In genomic region chr4:138000682-138001081, GRCm38 (mm10) we compare ENCODE assay signal across 9 mouse cellular contexts. TPM values are rescaled to one million over a fixed set of nuclear protein-coding genes. Genes with fewer than 3 reads are reported as not detected.
A peak's percentile ranks its signal among the peaks of the same experiment; 100 is the strongest.
DNase-seq lines count a peak whose midpoint lies in the region; ATAC-seq and TF ChIP-seq lines count a peak whose summit lies in the region.
"Had no signal": no experiment of that assay in that cellular context is flagged by ENCODE, and none has a peak within 500 bp of the region (broad histone marks: within the 10 kb centered on the region; RNA-seq: fewer than 3 reads in every experiment).

No protein-coding gene starts in this region.

- no peak overlapping the region for H3K9ac ChIP-seq in heart, embryonic 15.5 days
- H3K9ac ChIP-seq: lung, embryonic 15.5 days had no signal

- no peak for TF ChIP-seq CTCF in cerebellum, adult 2 months (IDR thresholded peaks at IDR 0.05; ENCODE audit: borderline replicate concordance, insufficient read depth, low read depth, low read length)

- H3K27ac ChIP-seq in cerebellum, adult 2 months (ENCODE audit: insufficient read depth, low read length): no peak overlapping the region
- H3K27ac ChIP-seq in heart, embryonic 15.5 days: peak overlapping the region; percentile 64
- H3K27ac ChIP-seq: lung, embryonic 15.5 days had no signal

- peak; percentile 52 to 74 for DNase-seq in cerebellum, adult 2 months
- peak; percentile 53 for DNase-seq in right cerebral cortex, postnatal 14 days
- DNase-seq in right cerebral cortex, adult 18-20 months: no peak
- DNase-seq in testis, postnatal 10 days (ENCODE audit: low spot score): peak; percentile 60
- DNase-seq in spleen, postnatal 14 days (ENCODE audit: low spot score in 2 of 2): no peak
- no peak for DNase-seq in left cerebral cortex, adult 9 months (ENCODE audit: low spot score in 2 of 2)

- no peak overlapping the region for H3K4me3 ChIP-seq in cerebellum, adult 2 months (replicated peaks; ENCODE audit: insufficient read depth, low read depth, low read length)
- no peak overlapping the region for H3K4me3 ChIP-seq in heart, embryonic 15.5 days
- H3K4me3 ChIP-seq: lung, embryonic 15.5 days had no signal

- ATAC-seq in cerebellum, adult (ENCODE audit: insufficient number of reproducible peaks, low FRiP score, low TSS enrichment): no peak
- no peak for ATAC-seq in heart, embryonic 15.5 days (replicated peaks; ENCODE audit: insufficient number of reproducible peaks, insufficient read depth, low FRiP score, low read depth)

- peaks cover 20% of the 10 kb centered on the region for H3K4me1 ChIP-seq in cerebellum, adult 2 months (ENCODE audit: control insufficient read depth, insufficient read depth, low read length)
- H3K4me1 ChIP-seq in heart, embryonic 15.5 days (replicated peaks): peaks cover 20% of the 10 kb centered on the region

- H3K4me2 ChIP-seq in heart, embryonic 15.5 days: peak overlapping the region; percentile 19
- H3K4me2 ChIP-seq: lung, embryonic 15.5 days had no signal

- TF ChIP-seq POLR2A in cerebellum, adult 2 months (IDR thresholded peaks at IDR 0.05; ENCODE audit: borderline replicate concordance, insufficient read depth, low read length): no peak

- no peaks in the 10 kb centered on the region for H3K9me3 ChIP-seq in heart, embryonic 15.5 days (replicated peaks)
- H3K9me3 ChIP-seq: lung, embryonic 15.5 days had no signal

- H3K36me3 ChIP-seq in heart, embryonic 15.5 days: peaks cover 16% of the 10 kb centered on the region

- WGBS in cerebellum, adult 2 months: 7% methylated on average over 7 of the region's 7 CpGs
- 14% methylated on average over 7 of the region's 7 CpGs for WGBS in heart, embryonic 15.5 days

- no peaks in the 10 kb centered on the region for H3K27me3 ChIP-seq in cerebellum, adult 2 months (ENCODE audit: control insufficient read depth, insufficient read depth, low read length)
- H3K27me3 ChIP-seq in heart, embryonic 15.5 days: no peaks in the 10 kb centered on the region
- H3K27me3 ChIP-seq: lung, embryonic 15.5 days had no signal

RNA-seq across cellular contexts. Expression of gene Eif4g3, which starts 7.9 kb away (rescaled TPM):
- 156 and 160 TPM in 2 replicates for polyA plus RNA-seq in cerebellum, adult 2 months (2012; rRNA removed)
- 17.2 and 20.5 TPM in 2 replicates for polyA plus RNA-seq in heart, embryonic 15.5 days (2015; fragmentation: Nextera tagmentation; extraction: Ambion mirVana)

Comparison
In these comparisons a context has a peak if more than half of its experiments do, and no peak if none do; other contexts are left out.
1. DNase-seq: peak in cerebellum, adult 2 months (2 of 2), right cerebral cortex, postnatal 14 days (single experiment) and testis, postnatal 10 days (single experiment); none in right cerebral cortex, adult 18-20 months (single experiment), spleen, postnatal 14 days (0 of 2) and left cerebral cortex, adult 9 months (0 of 2).